Mouse (Mus musculus) Muller cell, postnatal 12 days (primary cell): ENCODE results near the gene Rcor1.

Experiments used
- DNase-seq: peaks from one replicate; pipeline ENCODE4 v3.0.0-alpha.2; 2015; ENCODE audit errors: inconsistent ontology term

The Rcor1 gene

GRCm38 (mm10) chr12:111162312-111163061, 123.3 kb downstream of the Rcor1 start:
- peak; percentile 68 for DNase-seq

- peak; percentile 96 for DNase-seq
Measured at GRCm38 (mm10) chr12:111164310-111164751, 125.2 kb downstream of the Rcor1 start.

- peak; percentile 62 for DNase-seq
Measured at GRCm38 (mm10) chr12:111165146-111165812, 126.1 kb downstream of the Rcor1 start.
